In genomic region chr9:99411785-99412184, GRCm38 (mm10) we compare ENCODE assay signal across 24 mouse cellular contexts. TPM values are rescaled to one million over a fixed set of nuclear protein-coding genes. Genes with fewer than 3 reads are reported as not detected.
"Had no signal": no experiment of that assay in that cellular context is flagged by ENCODE, and none has a peak within 500 bp of the region (broad histone marks: within the 10 kb centered on the region; RNA-seq: fewer than 3 reads in every experiment).

No protein-coding gene starts in this region.

- H3K9me3 ChIP-seq: limb, embryonic 12.5 days; limb, embryonic 15.5 days; midbrain, embryonic 12.5 days; midbrain, embryonic 15.5 days; neural tube, embryonic 12.5 days; neural tube, embryonic 15.5 days had no signal

- ATAC-seq: liver, postnatal 0 days; lung, postnatal 0 days; midbrain, embryonic 15.5 days had no signal

- H3K4me3 ChIP-seq: limb, embryonic 12.5 days; limb, embryonic 15.5 days; midbrain, embryonic 12.5 days; midbrain, embryonic 15.5 days; neural tube, embryonic 12.5 days; neural tube, embryonic 15.5 days had no signal

- DNase-seq: kidney, adult 2 months; left cerebral cortex, postnatal 4 days; liver, postnatal 0 days; lung, embryonic 14.5 days; retina, postnatal 1 day; thymus, adult 2 months; thymus, postnatal 14 days; thymus, postnatal 4 days had no signal

- H3K27me3 ChIP-seq: limb, embryonic 12.5 days; limb, embryonic 15.5 days; midbrain, embryonic 12.5 days; midbrain, embryonic 15.5 days; neural tube, embryonic 12.5 days; neural tube, embryonic 15.5 days had no signal

- H3K36me3 ChIP-seq: limb, embryonic 12.5 days; limb, embryonic 15.5 days; midbrain, embryonic 12.5 days; midbrain, embryonic 15.5 days; neural tube, embryonic 12.5 days; neural tube, embryonic 15.5 days had no signal

- H3K9ac ChIP-seq: limb, embryonic 12.5 days; limb, embryonic 15.5 days; liver, embryonic 14.5 days; liver, postnatal 0 days; lung, embryonic 14.5 days; midbrain, embryonic 12.5 days; midbrain, embryonic 15.5 days; neural tube, embryonic 12.5 days; neural tube, embryonic 15.5 days had no signal

- H3K27ac ChIP-seq: kidney, postnatal 0 days; limb, embryonic 12.5 days; limb, embryonic 15.5 days; liver, embryonic 14.5 days; macrophage; midbrain, embryonic 12.5 days; midbrain, embryonic 15.5 days; neural tube, embryonic 12.5 days; neural tube, embryonic 15.5 days; stomach, postnatal 0 days had no signal

- H3K4me1 ChIP-seq: midbrain, embryonic 12.5 days; neural tube, embryonic 12.5 days had no signal

- H3K4me2 ChIP-seq: limb, embryonic 12.5 days; limb, embryonic 15.5 days; liver, embryonic 11.5 days; lung, embryonic 14.5 days; midbrain, embryonic 12.5 days; midbrain, embryonic 15.5 days; neural tube, embryonic 12.5 days; neural tube, embryonic 15.5 days had no signal

RNA-seq across cellular contexts. Expression of gene Nme9, which starts 39.5 kb away (rescaled TPM):
- total RNA-seq: left cerebral cortex, postnatal 14 days; megakaryocyte, adult 5-6 weeks had no signal
- polyA plus RNA-seq: kidney, embryonic 14.5 days; limb, embryonic 12.5 days; limb, embryonic 15.5 days; liver, embryonic 11.5 days; liver, postnatal 0 days; lung, embryonic 14.5 days; macrophage; midbrain, embryonic 12.5 days; neural tube, embryonic 12.5 days; stomach, embryonic 14.5 days; stomach, postnatal 0 days had no signal

RNA-seq across cellular contexts. Expression of gene Esyt3, which starts 53.4 kb away (rescaled TPM):
- total RNA-seq: megakaryocyte, adult 5-6 weeks had no signal
- polyA plus RNA-seq: macrophage had no signal
